8 mouse cellular contexts compared by ENCODE assay signal in the genomic region with DNA sequence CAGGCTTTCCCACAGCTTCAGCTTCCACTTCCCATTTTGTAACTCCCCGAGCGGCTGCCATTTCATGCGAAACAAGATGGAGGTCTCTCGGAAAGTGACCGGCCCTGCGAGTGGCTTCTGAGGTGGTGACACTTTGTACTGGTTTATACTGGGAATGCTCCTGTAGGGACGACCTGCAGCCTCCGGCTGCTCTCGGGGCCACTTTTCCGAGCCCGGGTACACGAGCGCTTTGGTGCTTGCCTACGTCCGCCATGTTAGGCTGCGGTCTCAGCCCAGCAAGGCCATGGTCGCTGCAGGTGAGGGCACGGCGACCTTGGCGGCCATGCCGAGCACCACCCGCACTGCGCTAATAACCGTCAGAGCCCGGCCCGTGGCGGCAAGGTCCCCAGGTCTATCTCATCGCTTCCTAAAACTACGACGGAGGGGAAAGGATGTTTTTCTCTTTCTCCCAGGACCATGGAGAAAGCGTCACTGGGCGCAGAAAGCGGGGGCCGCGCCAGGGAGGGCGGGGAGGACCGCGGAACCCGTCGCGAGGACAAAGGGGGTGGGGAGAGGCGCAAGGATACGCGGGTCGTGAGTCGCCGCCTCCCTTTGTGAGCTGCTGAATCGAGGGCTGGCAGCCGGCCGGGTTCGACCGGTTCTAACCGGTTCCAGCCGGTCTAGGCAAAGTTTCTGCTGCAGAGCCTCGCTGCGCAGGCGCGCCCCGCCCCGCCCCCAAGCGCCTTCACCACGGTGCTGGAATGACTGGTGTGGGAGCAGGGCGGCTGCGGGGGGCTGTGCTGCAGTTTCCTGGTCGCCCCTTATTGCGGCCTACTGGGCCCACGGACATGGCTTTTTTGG. TPM values are rescaled to one million over a fixed set of nuclear protein-coding genes. Genes with fewer than 3 reads are reported as not detected.
DNase-seq lines count a peak whose midpoint lies in the region; ATAC-seq and TF ChIP-seq lines count a peak whose summit lies in the region.

No protein-coding gene starts in this region.

- peak overlapping the region; percentile 90 for H3K9ac ChIP-seq in hindbrain, embryonic 11.5 days (ENCODE audit: low read depth, low read length)
- peak overlapping the region; percentile 98 for H3K9ac ChIP-seq in lung, postnatal 0 days (replicated peaks; ENCODE audit: low read depth)

- ATAC-seq in hindbrain, embryonic 11.5 days (ENCODE audit: low FRiP score): peak; percentile 97
- ATAC-seq in lung, postnatal 0 days: peak; percentile 89

- H3K27ac ChIP-seq in hindbrain, embryonic 11.5 days (ENCODE audit: low read depth, low read length): peak overlapping the region; percentile 99
- peak overlapping the region; percentile 99 for H3K27ac ChIP-seq in lung, postnatal 0 days (ENCODE audit: low read length)

- peak overlapping the region; percentile 43 for H3K4me3 ChIP-seq in hindbrain, embryonic 11.5 days (ENCODE audit: low read depth, low read length)
- peak overlapping the region; percentile 71 for H3K4me3 ChIP-seq in lung, postnatal 0 days (ENCODE audit: low read depth, low read length)

- peak; percentile 97 for TF ChIP-seq EP300 in lung, postnatal 0 days (IDR thresholded peaks at IDR 0.05)

- no peaks in the 10 kb centered on the region for H3K9me3 ChIP-seq in hindbrain, embryonic 11.5 days (ENCODE audit: control insufficient read depth, low read length)
- no peaks in the 10 kb centered on the region for H3K9me3 ChIP-seq in lung, postnatal 0 days (ENCODE audit: low read length)

- TF ChIP-seq CTCF in lung, postnatal 0 days (IDR thresholded peaks at IDR 0.05): no peak

- no peaks in the 10 kb centered on the region for H3K27me3 ChIP-seq in hindbrain, embryonic 11.5 days (ENCODE audit: control insufficient read depth, insufficient read depth, low read length)
- H3K27me3 ChIP-seq in lung, postnatal 0 days (replicated peaks; ENCODE audit: insufficient read depth, low read length): no peaks in the 10 kb centered on the region

- no peaks in the 10 kb centered on the region for H3K36me3 ChIP-seq in hindbrain, embryonic 11.5 days (ENCODE audit: control insufficient read depth, insufficient read depth, low read length)
- H3K36me3 ChIP-seq in lung, postnatal 0 days (ENCODE audit: insufficient read depth, low read length): peaks cover 4% of the 10 kb centered on the region; the same call in 1 of the 2 replicates

- peak; percentile 100 for DNase-seq in NIH3T3 (ENCODE audit: low read depth)
- DNase-seq in cerebellum, adult 9-11 months: peak; percentile 99
- peak; percentile 95 to 99 for DNase-seq in frontal cortex, adult 2 months (ENCODE audit: extremely low spot score in 1 of 2, low spot score in 1 of 2)
- DNase-seq in hindbrain, embryonic 11.5 days (ENCODE audit: low spot score): peak; percentile 100
- DNase-seq in layer of hippocampus, postnatal 10 days (ENCODE audit: low spot score in 2 of 2): peak; percentile 100
- DNase-seq in lung, postnatal 0 days (ENCODE audit: low spot score): peak; percentile 98
- peak; percentile 99 for DNase-seq in ovary, postnatal 10 days (ENCODE audit: low spot score)
- DNase-seq in thymus, postnatal 0 days (ENCODE audit: low spot score): peak; percentile 99

- WGBS in hindbrain, embryonic 11.5 days: under 1% methylated on average over 63 of the region's 67 CpGs
- WGBS in lung, postnatal 0 days: under 1% methylated on average over 54 of the region's 67 CpGs

- peak overlapping the region; percentile 76 for H3K4me2 ChIP-seq in hindbrain, embryonic 11.5 days (replicated peaks; ENCODE audit: low read depth, low read length)
- peak overlapping the region; percentile 85 for H3K4me2 ChIP-seq in lung, postnatal 0 days (replicated peaks; ENCODE audit: low read depth, low read length)

- H3K4me1 ChIP-seq in hindbrain, embryonic 11.5 days (replicated peaks; ENCODE audit: control insufficient read depth, insufficient read depth, low read length): peaks cover 16% of the 10 kb centered on the region
- H3K4me1 ChIP-seq in lung, postnatal 0 days (ENCODE audit: insufficient read depth, low read depth, low read length): peaks cover 34% of the 10 kb centered on the region

RNA-seq across cellular contexts. Expression of a gene that starts 32.0 kb away (rescaled TPM):
- polyA plus RNA-seq in frontal cortex, adult 2 months (2012; rRNA removed): 111 and 120 TPM in 2 replicates
- 47.2 and 55.7 TPM in 2 replicates for polyA plus RNA-seq in hindbrain, embryonic 11.5 days (2014; fragmentation: Nextera tagmentation; extraction: Ambion mirVana)
- total RNA-seq in layer of hippocampus, postnatal 10 days (2021): 10 to 100 TPM; 67.3 to 72.8 TPM
- 64.6 TPM in 2 replicates for polyA plus RNA-seq in lung, postnatal 0 days (2015; fragmentation: Nextera tagmentation; extraction: Ambion mirVana)
- 38.0 and 40.9 TPM in 2 replicates for polyA plus RNA-seq in thymus, postnatal 0 days (2015; fragmentation: Nextera tagmentation; extraction: Ambion mirVana)

Comparison
In these comparisons a context has a peak if more than half of its experiments do, and no peak if none do; other contexts are left out.
1. Peak in every context shown above with its lines: DNase-seq, ATAC-seq, H3K4me3 ChIP-seq and H3K27ac ChIP-seq.